Mouse (Mus musculus): ENCODE measurements around the gene Sncg.
"Not testable (repeated sequence)": the region's sequence is repeated elsewhere in the genome, so short reads cannot be mapped to it uniquely, and the experiment has no call there.

The Sncg gene

GRCm38 (mm10) chr14:34374577-34374976, at the start of gene Sncg:
Gene Sncg, minus strand, starts transcription at chr14:34374789.
- DNase-seq, result no peak

- DNase-seq, result no peak
Observed at GRCm38 (mm10) chr14:34421078-34421477, 46.5 kb upstream of the Sncg start.

- DNase-seq, result no peak
Observed at GRCm38 (mm10) chr14:34417501-34417900, 42.9 kb upstream of the Sncg start.

GRCm38 (mm10) chr14:34416946-34417345, 42.4 kb upstream of the Sncg start:
- not testable (repeated sequence) for DNase-seq

- DNase-seq, result no peak
Observed at GRCm38 (mm10) chr14:34412164-34412896, 37.7 kb upstream of the Sncg start.

GRCm38 (mm10) chr14:34410716-34411115, 36.1 kb upstream of the Sncg start:
- no peak for DNase-seq

- no peak for DNase-seq
Observed at GRCm38 (mm10) chr14:34403424-34403823, 28.8 kb upstream of the Sncg start.

- no peak for DNase-seq
Observed at GRCm38 (mm10) chr14:34402871-34403270, 28.3 kb upstream of the Sncg start.

- peak; percentile 70 for DNase-seq
Observed at GRCm38 (mm10) chr14:34401135-34401534, 26.5 kb upstream of the Sncg start.

GRCm38 (mm10) chr14:34400021-34400420, 25.4 kb upstream of the Sncg start:
- no peak for DNase-seq

GRCm38 (mm10) chr14:34399301-34399700, 24.7 kb upstream of the Sncg start:
- DNase-seq, result no peak

GRCm38 (mm10) chr14:34398901-34399300, 24.3 kb upstream of the Sncg start:
- no peak for DNase-seq

- no peak for DNase-seq
Observed at GRCm38 (mm10) chr14:34397871-34398270, 23.3 kb upstream of the Sncg start.

- DNase-seq, result no peak
Observed at GRCm38 (mm10) chr14:34393295-34393694, 18.7 kb upstream of the Sncg start.

GRCm38 (mm10) chr14:34382921-34383704, 8.5 kb upstream of the Sncg start:
- no peak for DNase-seq

- DNase-seq, result no peak
Observed at GRCm38 (mm10) chr14:34378560-34379331, 4.2 kb upstream of the Sncg start.

GRCm38 (mm10) chr14:34377121-34377520, 2.5 kb upstream of the Sncg start:
- DNase-seq, result no peak

- DNase-seq, result no peak
Observed at GRCm38 (mm10) chr14:34375941-34376340, 1.4 kb upstream of the Sncg start.

- DNase-seq, result no peak
Observed at GRCm38 (mm10) chr14:34375415-34375904, 871 bp upstream of the Sncg start, which contains the start of gene Mmrn2. Gene Mmrn2, plus strand, starts transcription at chr14:34375465.

- DNase-seq, result no peak
Observed at GRCm38 (mm10) chr14:34373581-34373980, 1.0 kb downstream of the Sncg start.

- DNase-seq, result peak; percentile 21
Observed at GRCm38 (mm10) chr14:34372646-34373045, 1.9 kb downstream of the Sncg start.

- DNase-seq, result no peak
Observed at GRCm38 (mm10) chr14:34371763-34372162, 2.8 kb downstream of the Sncg start.

- DNase-seq, result no peak
Observed at GRCm38 (mm10) chr14:34370921-34371320, 3.7 kb downstream of the Sncg start.

Measured in thymus, postnatal 25 days (tissue).